Mouse (Mus musculus) testis, adult 2 months (tissue): Measurements from ENCODE around the gene Prcd. TPM values are rescaled to one million over a fixed set of nuclear protein-coding genes. Genes with fewer than 3 reads are reported as not detected.

Source experiments
- H3K27ac ChIP-seq: fragments of 200-500 bp; 2 replicates; pipeline ENCODE4 v1.5.1; 2012; ENCODE audit warnings: low read depth, low read length; ENCODE audit not compliant: control insufficient read depth, insufficient read depth
- H3K27me3 ChIP-seq: fragments of 200-500 bp; 2 replicates; pipeline ENCODE4 v1.6.1; 2012; ENCODE audit warnings: mild to moderate bottlenecking, low read length, moderate library complexity; ENCODE audit not compliant: control insufficient read depth, insufficient read depth
- H3K36me3 ChIP-seq: fragments of 200-500 bp; 2 replicates; pipeline ENCODE4 v1.6.1; 2012; ENCODE audit warnings: mild to moderate bottlenecking, low read length; ENCODE audit not compliant: control insufficient read depth, insufficient read depth
- H3K4me1 ChIP-seq: fragments of 200-500 bp; 2 replicates; pipeline ENCODE4 v1.6.1; 2012; ENCODE audit warnings: low read length; ENCODE audit not compliant: control insufficient read depth, insufficient read depth
- H3K4me3 ChIP-seq: fragments of 200-500 bp; 2 replicates; pipeline ENCODE4 v1.5.1; 2012; ENCODE audit warnings: low read depth, mild to moderate bottlenecking, low read length, moderate library complexity, mixed read lengths; ENCODE audit not compliant: control insufficient read depth
- CTCF ChIP-seq: fragments of 200-500 bp; IDR thresholded peaks from 2 replicates; pipeline ENCODE4 v1.5.1; 2012; ENCODE audit warnings: low read depth, mild to moderate bottlenecking, inconsistent platforms, low read length, moderate library complexity; ENCODE audit not compliant: control insufficient read depth, insufficient read depth, insufficient replicate concordance
- POLR2A ChIP-seq: fragments of 200-500 bp; IDR thresholded peaks from 2 replicates; pipeline ENCODE4 v1.6.1; 2012; ENCODE audit warnings: low read depth, mild to moderate bottlenecking, inconsistent platforms, low read length, moderate library complexity; ENCODE audit not compliant: control insufficient read depth
- polyA plus RNA-seq: library from polyadenylated mRNA; depleted of rRNA; stranded (reverse); fragments of >200 nt; gene quantifications from 2 replicates; pipeline ENCODE4 v1.2.3, GENCODE M21; 2012

Gene Prcd
- polyA plus RNA-seq, 1 experiment: 7.8 TPM

DNA sequence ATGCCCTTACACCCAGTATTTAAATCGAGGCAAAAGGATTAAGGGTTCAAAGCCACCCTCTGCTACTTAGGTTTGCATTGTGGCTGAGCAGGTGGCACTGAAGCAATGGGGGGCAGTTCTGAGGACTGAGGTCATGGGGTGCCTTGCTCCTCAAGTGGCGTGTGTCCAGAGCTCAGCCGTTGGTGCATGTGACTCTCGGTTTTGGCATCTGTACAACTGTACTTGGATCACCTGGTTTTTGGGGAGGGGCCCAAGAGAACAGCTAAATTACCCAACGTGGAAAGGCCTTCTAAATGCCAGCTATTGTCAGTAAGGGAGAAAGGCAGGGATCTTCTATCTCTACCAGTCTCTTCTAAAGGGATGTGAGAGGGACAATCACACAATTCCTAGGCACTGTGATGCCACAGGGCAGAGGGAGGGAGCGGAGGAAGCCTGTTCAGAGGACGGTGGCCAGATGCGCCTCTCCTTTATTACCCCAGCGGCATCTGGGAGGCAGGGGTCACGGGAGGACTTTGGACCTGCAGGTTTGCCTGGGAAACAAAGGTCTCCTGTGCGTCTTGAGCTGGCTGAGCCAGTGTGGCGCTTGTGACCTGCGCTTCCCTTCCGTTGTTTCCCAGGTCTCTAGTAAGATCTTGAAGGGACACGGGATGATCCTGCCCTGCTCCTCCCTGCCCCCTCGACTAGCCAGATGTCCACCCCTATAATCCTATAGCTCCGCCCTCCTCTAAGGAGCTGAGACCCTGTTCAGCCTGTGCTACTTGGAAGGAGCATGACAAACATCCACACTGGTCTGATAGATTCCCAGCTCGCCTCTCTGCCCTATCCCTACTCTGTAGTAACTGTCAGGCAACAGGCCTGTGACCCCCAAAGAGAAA is 37.6 kb downstream of the Prcd start:
- H3K36me3 ChIP-seq: no peaks in the 10 kb centered on the region
- H3K4me3 ChIP-seq: no peak overlapping the region
- H3K27ac ChIP-seq: no peak overlapping the region
- TF ChIP-seq CTCF (no peak), POLR2A (no peak)
- H3K4me1 ChIP-seq: peaks cover 3% of the 10 kb centered on the region
- no peaks in the 10 kb centered on the region for H3K27me3 ChIP-seq

- Histone ChIP-seq H3K4me1 (peaks cover 3% of the 10 kb centered on the region), H3K27ac (no peak overlapping the region), H3K36me3 (no peaks in the 10 kb centered on the region), H3K4me3 (peak overlapping the region; percentile 79), H3K27me3 (no peaks in the 10 kb centered on the region)
- TF ChIP-seq POLR2A: no peak
- TF ChIP-seq CTCF: no peak
Observed at GRCm38 (mm10) chr11:116693899-116694249, 40.5 kb downstream of the Prcd start.

DNA sequence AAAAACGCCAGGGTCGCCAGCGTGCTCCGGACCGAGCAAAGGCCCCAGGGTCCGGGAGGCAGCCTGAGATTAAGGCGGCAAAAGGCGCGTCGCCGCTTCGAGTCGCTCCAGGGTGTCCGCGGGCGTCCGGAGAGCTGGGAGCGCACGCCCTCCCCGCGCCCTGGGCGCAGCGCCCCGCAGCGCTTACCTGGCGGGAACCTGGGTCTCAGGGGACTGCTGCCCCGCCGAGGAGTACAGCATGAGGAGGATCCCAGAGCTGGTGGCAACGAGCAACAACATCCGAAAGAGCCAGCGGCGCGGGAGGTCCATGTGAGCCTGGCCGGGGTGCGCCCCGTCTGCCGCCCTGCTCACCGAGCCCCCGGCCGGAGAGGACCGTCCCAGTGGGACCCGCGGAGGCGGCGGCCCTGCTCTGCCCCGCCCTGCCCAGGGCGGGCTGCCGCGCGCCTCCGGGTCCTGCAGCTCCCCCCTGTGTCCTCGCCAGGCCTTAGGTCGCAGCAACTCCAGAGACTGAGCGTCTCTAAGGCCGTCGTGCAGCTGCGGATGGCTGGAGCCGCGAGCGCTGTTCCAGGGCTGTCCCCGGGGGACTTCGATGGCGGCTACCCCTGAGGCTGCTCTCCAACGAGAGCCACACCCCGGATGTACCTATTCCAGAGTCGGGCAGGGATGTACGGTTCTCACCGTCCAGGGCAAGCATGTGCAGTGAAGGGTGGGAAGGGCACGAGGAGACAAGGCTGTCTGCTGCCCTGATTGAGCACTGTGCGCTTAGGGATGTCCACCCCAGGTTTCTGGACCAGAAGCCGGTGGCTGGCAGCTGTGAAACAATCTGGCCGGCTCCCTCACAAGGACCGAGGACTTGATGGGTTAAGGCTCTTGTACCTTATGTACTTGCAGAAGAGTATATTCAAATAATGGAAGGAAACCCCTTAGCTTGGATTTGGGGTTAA is 41.2 kb downstream of the Prcd start:
- no peaks in the 10 kb centered on the region for H3K27me3 ChIP-seq

GRCm38 (mm10) chr11:116695194-116695880 is 42.0 kb downstream of the Prcd start:
- TF ChIP-seq CTCF: no peak
- no peak for TF ChIP-seq POLR2A
- no peak overlapping the region for H3K27ac ChIP-seq
- H3K36me3 ChIP-seq: no peaks in the 10 kb centered on the region
- peaks cover 3% of the 10 kb centered on the region for H3K4me1 ChIP-seq
- peak overlapping the region; percentile 79 for H3K4me3 ChIP-seq
- H3K27me3 ChIP-seq: no peaks in the 10 kb centered on the region

More for the DNA sequence above, 41.2 kb downstream of the Prcd start:
- H3K4me1 ChIP-seq: peaks cover 3% of the 10 kb centered on the region
- H3K27ac ChIP-seq: no peak overlapping the region
- H3K36me3 ChIP-seq: no peaks in the 10 kb centered on the region
- no peak for TF ChIP-seq CTCF
- no peak for TF ChIP-seq POLR2A
- H3K4me3 ChIP-seq: peak overlapping the region; percentile 79

- H3K27me3 ChIP-seq: no peaks in the 10 kb centered on the region
- H3K36me3 ChIP-seq: no peaks in the 10 kb centered on the region
- peaks cover 3% of the 10 kb centered on the region for H3K4me1 ChIP-seq
- TF ChIP-seq POLR2A: no peak
- no peak for TF ChIP-seq CTCF
- no peak overlapping the region for H3K4me3 ChIP-seq
- no peak overlapping the region for H3K27ac ChIP-seq
Observed at GRCm38 (mm10) chr11:116696426-116696825, 43.1 kb downstream of the Prcd start.

- TF ChIP-seq CTCF: no peak
- no peak for TF ChIP-seq POLR2A
- no peaks in the 10 kb centered on the region for H3K27me3 ChIP-seq
- H3K27ac ChIP-seq: no peak overlapping the region
- no peak overlapping the region for H3K4me3 ChIP-seq
- no peaks in the 10 kb centered on the region for H3K36me3 ChIP-seq
- peaks cover 3% of the 10 kb centered on the region for H3K4me1 ChIP-seq
Observed at GRCm38 (mm10) chr11:116697521-116697920, 44.2 kb downstream of the Prcd start.

GRCm38 (mm10) chr11:116701377-116701841 is 48.1 kb downstream of the Prcd start:
- Histone ChIP-seq H3K27me3 (no peaks in the 10 kb centered on the region), H3K36me3 (no peaks in the 10 kb centered on the region), H3K4me3 (no peak overlapping the region), H3K27ac (no peak overlapping the region), H3K4me1 (peaks cover 2% of the 10 kb centered on the region; the same call in 1 of the 2 replicates)
- no peak for TF ChIP-seq POLR2A
- no peak for TF ChIP-seq CTCF
